8 mouse cellular contexts compared by ENCODE assay signal in the genomic region with DNA sequence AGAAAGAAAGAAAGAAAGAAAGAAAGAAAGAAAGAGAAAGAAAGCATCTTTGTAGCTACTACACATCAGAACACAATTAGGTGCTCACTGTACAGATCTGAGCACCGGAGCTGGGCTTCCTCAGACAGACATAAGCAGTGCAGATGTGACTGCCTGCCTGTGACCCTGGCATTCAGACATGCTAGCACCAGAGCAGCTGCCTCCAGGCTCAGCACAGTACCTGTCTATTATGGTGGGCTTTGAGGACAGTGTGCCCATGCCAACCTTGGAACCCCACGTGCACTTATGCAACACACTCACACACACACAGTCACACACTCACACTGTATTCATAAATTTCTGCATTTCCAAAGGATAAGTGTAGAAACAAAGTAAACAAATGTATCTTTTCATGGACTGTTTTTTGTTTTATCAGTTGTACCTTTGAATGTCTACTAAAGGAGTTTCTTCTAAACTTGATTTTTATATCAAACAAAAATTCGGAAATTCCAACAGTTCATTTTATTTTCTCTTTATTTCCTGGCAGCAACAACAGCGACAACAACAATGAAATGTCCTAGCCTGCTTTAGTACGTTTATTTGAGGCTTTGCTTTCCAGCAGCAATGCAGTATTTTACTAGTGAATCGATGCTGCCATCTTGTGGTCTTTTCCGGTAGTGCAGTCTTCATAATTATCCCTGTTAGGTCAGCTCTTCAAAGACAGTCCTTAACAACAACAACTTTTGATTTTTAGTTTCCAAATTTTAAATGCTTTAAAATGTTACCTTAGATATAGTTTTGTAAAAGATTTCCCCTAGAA. TPM values are rescaled to one million over a fixed set of nuclear protein-coding genes. Genes with fewer than 3 reads are reported as not detected.
DNase-seq lines count a peak whose midpoint lies in the region; ATAC-seq lines count a peak whose summit lies in the region.

No protein-coding gene starts in this region.

- ATAC-seq in limb, embryonic 11.5 days (ENCODE audit: insufficient number of reproducible peaks, low FRiP score, low TSS enrichment, low read depth), result 0 out of 2 replicates have a peak, but pooled peaks have one; percentile 62
- ATAC-seq in midbrain, embryonic 15.5 days (replicated peaks), result peak; percentile 89
- peak; percentile 60; the same call in 1 of the 2 replicates for ATAC-seq in stomach, embryonic 16.5 days (ENCODE audit: insufficient read depth, low FRiP score)

- no peak overlapping the region for H3K9ac ChIP-seq in limb, embryonic 11.5 days (ENCODE audit: low read length)
- no peak overlapping the region for H3K9ac ChIP-seq in midbrain, embryonic 15.5 days
- no peak overlapping the region for H3K9ac ChIP-seq in stomach, embryonic 16.5 days (ENCODE audit: low read length)

- no peak overlapping the region for H3K4me3 ChIP-seq in limb, embryonic 11.5 days (ENCODE audit: low read depth, low read length)
- H3K4me3 ChIP-seq in midbrain, embryonic 15.5 days, result no peak overlapping the region
- H3K4me3 ChIP-seq in stomach, embryonic 16.5 days (replicated peaks; ENCODE audit: low read length), result no peak overlapping the region

- H3K9me3 ChIP-seq in limb, embryonic 11.5 days (ENCODE audit: control insufficient read depth, low read length), result no peaks in the 10 kb centered on the region; the same call in 1 of the 2 replicates
- H3K9me3 ChIP-seq in midbrain, embryonic 15.5 days, result no peaks in the 10 kb centered on the region
- H3K9me3 ChIP-seq in stomach, embryonic 16.5 days (replicated peaks; ENCODE audit: control insufficient read depth, low read length), result no peaks in the 10 kb centered on the region

- H3K4me2 ChIP-seq in limb, embryonic 11.5 days (ENCODE audit: low read depth, severe bottlenecking), result no peak overlapping the region
- H3K4me2 ChIP-seq in midbrain, embryonic 15.5 days, result peak overlapping the region; percentile 26
- H3K4me2 ChIP-seq in stomach, embryonic 16.5 days (ENCODE audit: low read depth, low read length), result no peak overlapping the region

- 0 out of 2 replicates have a peak, but pooled peaks cover 2% of the 10 kb centered on the region for H3K4me1 ChIP-seq in limb, embryonic 11.5 days (ENCODE audit: control insufficient read depth, insufficient read depth, low read length)
- peaks cover 13% of the 10 kb centered on the region for H3K4me1 ChIP-seq in midbrain, embryonic 15.5 days
- H3K4me1 ChIP-seq in stomach, embryonic 16.5 days (ENCODE audit: control insufficient read depth, insufficient read depth, low read length), result peaks cover 4% of the 10 kb centered on the region; the same call in 1 of the 2 replicates

- H3K27ac ChIP-seq in limb, embryonic 11.5 days (replicated peaks; ENCODE audit: low read depth, low read length), result no peak overlapping the region
- H3K27ac ChIP-seq in midbrain, embryonic 15.5 days, result peak overlapping the region; percentile 74
- H3K27ac ChIP-seq in stomach, embryonic 16.5 days (ENCODE audit: low read length), result no peak overlapping the region

- peak; percentile 71 to 73 for DNase-seq in B cell, adult 2 months
- peak; percentile 51 to 91 for DNase-seq in adrenal gland, adult (ENCODE audit: inconsistent age in 2 of 2, low spot score in 1 of 2)
- peak; percentile 92 for DNase-seq in embryo, embryonic 10.5 days (ENCODE audit: low spot score)
- DNase-seq in heart, adult 9 months (ENCODE audit: low spot score in 2 of 2), result peak; percentile 11 to 53
- peak; percentile 37 to 82 for DNase-seq in kidney, adult 8-10 months
- DNase-seq in limb, embryonic 11.5 days (ENCODE audit: low spot score), result peak; percentile 89

- peaks cover 3% of the 10 kb centered on the region; the same call in 1 of the 2 replicates for H3K36me3 ChIP-seq in limb, embryonic 11.5 days (ENCODE audit: control insufficient read depth, insufficient read depth, low read length)
- H3K36me3 ChIP-seq in midbrain, embryonic 15.5 days (replicated peaks), result no peaks in the 10 kb centered on the region
- no peaks in the 10 kb centered on the region for H3K36me3 ChIP-seq in stomach, embryonic 16.5 days (ENCODE audit: control insufficient read depth, insufficient read depth, low read length)

- 13% methylated on average over 7 of the region's 7 CpGs for WGBS in limb, embryonic 11.5 days
- WGBS in midbrain, embryonic 15.5 days, result 7% methylated on average over 7 of the region's 7 CpGs
- WGBS in stomach, embryonic 16.5 days, result 8% methylated on average over 7 of the region's 7 CpGs

- no peaks in the 10 kb centered on the region for H3K27me3 ChIP-seq in limb, embryonic 11.5 days (ENCODE audit: control insufficient read depth, insufficient read depth, low read length)
- H3K27me3 ChIP-seq in midbrain, embryonic 15.5 days (replicated peaks), result no peaks in the 10 kb centered on the region
- H3K27me3 ChIP-seq in stomach, embryonic 16.5 days (ENCODE audit: control insufficient read depth, insufficient read depth, low read length), result no peaks in the 10 kb centered on the region

RNA-seq across cellular contexts. Expression of a gene that starts 35.4 kb away (rescaled TPM):
- 38.6 and 42.3 TPM in 2 replicates for polyA plus RNA-seq in limb, embryonic 11.5 days (2014; fragmentation: Nextera tagmentation; extraction: Ambion mirVana)
- 44.3 and 48.0 TPM in 2 replicates for polyA plus RNA-seq in midbrain, embryonic 15.5 days (2015; fragmentation: Nextera tagmentation; extraction: Ambion mirVana)
- 23.9 and 24.6 TPM in 2 replicates for polyA plus RNA-seq in stomach, embryonic 16.5 days (2015; fragmentation: Nextera tagmentation; extraction: Ambion mirVana)

Comparison
In these comparisons a context has a peak if more than half of its experiments do, and no peak if none do; other contexts are left out.
1. DNase-seq: peak in every context shown above with its lines; median percentile 92 in embryo, embryonic 10.5 days; 89 in limb, embryonic 11.5 days; 72 in B cell, adult 2 months; 71 in adrenal gland, adult; 60 in kidney, adult 8-10 months; 32 in heart, adult 9 months.